Mouse (Mus musculus) cortical plate, adult 2 months (tissue): ENCODE measurements around the gene Gale.

Experiments
- CTCF ChIP-seq: fragments of 200-500 bp; IDR thresholded peaks from 2 replicates; pipeline ENCODE4 v1.5.1; 2011; ENCODE audit warnings: mild to moderate bottlenecking, control low read depth, low read length; ENCODE audit not compliant: insufficient read depth; ENCODE audit errors: extremely low read depth
- POLR2A ChIP-seq: fragments of 200-500 bp; IDR thresholded peaks from 2 replicates; pipeline ENCODE4 v1.6.1; 2011; ENCODE audit warnings: mild to moderate bottlenecking, low read length, control low read depth; ENCODE audit not compliant: insufficient read depth; ENCODE audit errors: extremely low read depth

DNA sequence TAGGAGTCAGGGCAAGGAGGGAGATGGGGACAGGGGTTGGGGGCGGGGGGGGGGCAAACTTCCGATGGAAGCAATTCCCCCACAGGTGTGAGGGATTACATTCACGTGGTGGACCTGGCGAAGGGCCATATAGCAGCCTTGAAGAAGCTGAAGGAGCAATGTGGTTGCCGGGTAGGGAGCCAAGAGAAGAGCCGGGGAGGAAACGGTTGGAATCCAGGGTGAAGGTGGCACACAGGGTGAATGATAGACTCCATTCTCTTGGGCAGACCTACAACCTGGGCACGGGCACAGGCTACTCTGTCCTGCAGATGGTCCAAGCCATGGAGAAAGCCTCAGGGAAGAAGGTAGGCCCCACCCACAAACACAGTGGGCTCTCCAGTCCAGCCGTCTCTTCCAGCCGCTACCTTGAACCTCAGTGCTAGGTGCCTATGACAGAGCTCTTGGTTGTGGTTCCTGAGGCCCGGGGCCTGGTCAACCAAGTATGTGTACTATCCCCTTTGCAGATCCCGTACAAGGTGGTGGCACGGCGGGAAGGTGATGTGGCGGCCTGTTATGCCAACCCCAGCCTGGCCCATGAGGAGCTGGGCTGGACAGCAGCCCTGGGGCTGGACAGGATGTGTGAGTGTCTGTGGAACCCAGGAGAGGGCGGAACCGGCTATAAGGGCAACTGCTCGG is 3.7 kb downstream of the Gale start:
- TF ChIP-seq POLR2A (no peak), CTCF (no peak)
